Mouse (Mus musculus): Measurements from ENCODE around the gene Tmem135.

DNA sequence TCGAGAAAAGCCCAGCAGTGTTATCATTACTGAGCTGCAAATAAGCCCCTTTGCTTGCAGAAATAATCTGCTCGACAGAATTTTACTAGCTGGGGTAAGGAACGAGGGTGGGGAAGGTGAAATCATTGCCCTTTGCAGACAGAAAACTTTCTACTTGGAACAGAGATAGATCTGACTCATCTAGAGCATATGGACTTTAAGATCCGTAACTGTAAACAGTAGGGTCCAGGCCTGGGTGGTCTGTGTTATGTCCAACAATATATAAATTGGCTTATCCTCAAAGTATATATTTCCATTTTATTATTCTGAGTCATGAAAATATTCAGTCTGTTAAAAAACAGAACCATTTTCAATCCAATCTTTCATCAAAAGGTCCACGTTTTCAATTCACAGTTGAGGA is 221.1 kb downstream of the Tmem135 start:
- no peak for TF ChIP-seq KAT2A (conservative IDR thresholded peaks at IDR 0.05; ENCODE audit: low read depth, low read length)
- no peak for TF ChIP-seq POLR2AphosphoS5 (IDR thresholded peaks at IDR 0.05; ENCODE audit: borderline replicate concordance, low read depth, low read length)
- TF ChIP-seq GATA1 (IDR thresholded peaks at IDR 0.05; ENCODE audit: low read depth, low read length) = no peak
- TF ChIP-seq MYC (IDR thresholded peaks at IDR 0.05; ENCODE audit: low read depth, low read length) = no peak
- no peak for TF ChIP-seq ETS1 (IDR thresholded peaks at IDR 0.05; ENCODE audit: low read depth, low read length)
- TF ChIP-seq POLR2A (IDR thresholded peaks at IDR 0.05; ENCODE audit: control insufficient read depth in 1 of 2, insufficient read depth in 1 of 2, low read depth in 1 of 2, low read length in 2 of 2, poor library complexity in 1 of 2) = no peak
- no peak for TF ChIP-seq CTCF (IDR thresholded peaks at IDR 0.05 in 2 of 3, conservative IDR thresholded peaks at IDR 0.05 in 1 of 3; ENCODE audit: control insufficient read depth in 1 of 3, insufficient read depth in 1 of 3, low read depth in 2 of 3, low read length in 3 of 3, poor library complexity in 1 of 3, severe bottlenecking in 1 of 3)
- no peak for TF ChIP-seq SIN3A (IDR thresholded peaks at IDR 0.05; ENCODE audit: low read length)
